Mouse (Mus musculus) midbrain, embryonic 11.5 days (tissue): ENCODE data around the gene Synj2. TPM values are rescaled to one million over a fixed set of nuclear protein-coding genes. Genes with fewer than 3 reads are reported as not detected.

Experiments used
- polyA plus RNA-seq: library from polyadenylated mRNA; unstranded; fragments of >200 nt; fragmentation: Nextera tagmentation; extraction: Ambion mirVana; gene quantifications from 2 replicates; pipeline ENCODE4 v1.2.1, GENCODE M21; 2014

Gene Synj2
- polyA plus RNA-seq, 1 experiment from 2014 or later, result 0.74 TPM

Other genes with a start within 250 kb of the Synj2 start
- 16.7 and 21.7 TPM in 2 replicates for gene Snx9, start 100.0 kb upstream of the Synj2 start, polyA plus RNA-seq
- gene Serac1, start 138.5 kb downstream of the Synj2 start, polyA plus RNA-seq, result 7.7 and 7.9 TPM in 2 replicates
- 169 and 171 TPM in 2 replicates for gene Gtf2h5, start 138.5 kb downstream of the Synj2 start, polyA plus RNA-seq
- gene Tulp4, start 165.2 kb downstream of the Synj2 start, polyA plus RNA-seq, result 97.4 and 104 TPM in 2 replicates